Mouse (Mus musculus) ovary, postnatal 36 days (tissue): Measurements from ENCODE around the gene Olfr304.
"Not testable (repeated sequence)": the region's sequence is repeated elsewhere in the genome, so short reads cannot be mapped to it uniquely, and the experiment has no call there.

Experiments
- DNase-seq: peaks from one replicate; pipeline ENCODE4 v3.0.0; 2022; ENCODE audit warnings: low spot score, mixed read lengths

Gene Olfr304

GRCm38 (mm10) chr7:86386558-86386957, at the start of gene Olfr304:
Gene Olfr304 (minus strand): TSS chr7:86386658.
- DNase-seq: no peak

GRCm38 (mm10) chr7:86403546-86403945, 17.1 kb upstream of the Olfr304 start, which contains the start of gene Olfr301:
Gene Olfr301 (plus strand): TSS chr7:86403846.
- no peak for DNase-seq

- DNase-seq: no peak
Observed at GRCm38 (mm10) chr7:86397689-86398088, 11.2 kb upstream of the Olfr304 start, which contains the start of gene Olfr303. Gene Olfr303 (minus strand): TSS chr7:86397789.

- DNase-seq: no peak
Observed at GRCm38 (mm10) chr7:86385769-86386168, 689 bp downstream of the Olfr304 start.

- no peak for DNase-seq
Observed at GRCm38 (mm10) chr7:86366828-86367227, 19.6 kb downstream of the Olfr304 start, which contains the start of gene Olfr305. Gene Olfr305 (minus strand): TSS chr7:86366928.

GRCm38 (mm10) chr7:86346296-86346695, 40.2 kb downstream of the Olfr304 start:
- DNase-seq: not testable (repeated sequence)

- no peak for DNase-seq
Observed at GRCm38 (mm10) chr7:86344253-86344652, 42.2 kb downstream of the Olfr304 start.

- DNase-seq: no peak
Observed at GRCm38 (mm10) chr7:86342881-86343565, 43.4 kb downstream of the Olfr304 start.

- DNase-seq: no peak
Observed at GRCm38 (mm10) chr7:86337486-86337885, 49.0 kb downstream of the Olfr304 start, which contains the start of gene Olfr307. Gene Olfr307 (minus strand): TSS chr7:86337586.
